Mouse (Mus musculus): Measurements from ENCODE around the gene AU022252.

DNA sequence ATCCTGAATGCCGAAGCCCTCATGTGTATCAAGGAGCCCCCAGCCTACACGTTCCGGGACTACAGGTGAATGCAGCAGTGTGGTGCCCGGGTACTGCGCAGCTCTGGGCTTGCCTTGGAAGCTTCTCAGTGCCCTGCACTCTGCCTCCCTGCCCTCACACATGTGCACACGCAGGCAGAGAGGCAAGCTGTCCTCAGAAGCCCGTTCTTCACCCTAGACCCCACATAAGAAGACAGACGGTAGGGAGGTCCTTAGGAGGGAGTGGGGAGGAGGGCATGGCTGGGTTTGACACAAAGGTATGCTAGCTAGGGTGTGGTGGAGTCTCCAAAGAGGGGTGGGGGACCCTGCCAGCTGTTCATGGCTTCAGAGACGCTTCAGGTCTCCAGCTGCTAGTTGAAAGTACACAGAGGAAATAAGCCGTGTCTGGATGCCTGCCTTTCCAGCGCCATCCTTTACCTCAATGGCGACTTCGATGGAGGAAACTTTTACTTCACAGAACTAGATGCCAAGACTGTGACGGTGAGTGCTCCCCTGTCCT lies 14.2 kb upstream of the AU022252 start:
- no peak for TF ChIP-seq GATA1 (IDR thresholded peaks at IDR 0.05; ENCODE audit: borderline replicate concordance, low read length)
- TF ChIP-seq FLI1 (IDR thresholded peaks at IDR 0.05; ENCODE audit: low read length) = no peak
